In genomic region chr6:24651538-24651937, GRCm38 (mm10) we compare ENCODE assay signal across 22 mouse cellular contexts. TPM values are rescaled to one million over a fixed set of nuclear protein-coding genes. Genes with fewer than 3 reads are reported as not detected.
DNase-seq lines count a peak whose midpoint lies in the region; ATAC-seq and TF ChIP-seq lines count a peak whose summit lies in the region.
"Had no signal": no experiment of that assay in that cellular context is flagged by ENCODE, and none has a peak within 500 bp of the region (broad histone marks: within the 10 kb centered on the region; RNA-seq: fewer than 3 reads in every experiment).

No protein-coding gene starts in this region.

- WGBS in kidney, adult 2 months, result 42% methylated on average over 7 of the region's 7 CpGs
- WGBS in kidney, embryonic 14.5 days, result 55% methylated on average over 7 of the region's 7 CpGs
- whole genome bisulfite sequencing in liver, embryonic 15.5 days (ENCODE audit: insufficient replicate concordance), result 71% methylated on average over 7 of the region's 7 CpGs
- WGBS in liver, embryonic 11.5 days, result 80% methylated on average over 7 of the region's 7 CpGs

- no peaks in the 10 kb centered on the region for H3K27me3 ChIP-seq in kidney, adult 2 months (replicated peaks; ENCODE audit: control insufficient read depth, insufficient read depth, low read length)
- H3K27me3 ChIP-seq in kidney, embryonic 14.5 days (ENCODE audit: control insufficient read depth, insufficient read depth, low read length), result no peaks in the 10 kb centered on the region
- no peaks in the 10 kb centered on the region for H3K27me3 ChIP-seq in liver, embryonic 15.5 days
- H3K27me3 ChIP-seq in liver, embryonic 11.5 days (replicated peaks; ENCODE audit: control insufficient read depth, insufficient read depth, low read length), result no peaks in the 10 kb centered on the region
- H3K27me3 ChIP-seq: embryonic facial prominence, embryonic 15.5 days had no signal

- no peak for TF ChIP-seq POLR2A in kidney, adult 2 months (IDR thresholded peaks at IDR 0.05; ENCODE audit: low read depth, low read length)

- H3K36me3 ChIP-seq in kidney, adult 2 months (ENCODE audit: control insufficient read depth, insufficient read depth, low read length), result no peaks in the 10 kb centered on the region
- no peaks in the 10 kb centered on the region for H3K36me3 ChIP-seq in kidney, embryonic 14.5 days (ENCODE audit: control insufficient read depth, insufficient read depth, low read length)
- H3K36me3 ChIP-seq in liver, embryonic 15.5 days (replicated peaks), result no peaks in the 10 kb centered on the region
- H3K36me3 ChIP-seq in liver, embryonic 11.5 days (ENCODE audit: control insufficient read depth, insufficient read depth, low read length), result no peaks in the 10 kb centered on the region
- H3K36me3 ChIP-seq: embryonic facial prominence, embryonic 15.5 days had no signal

- no peak overlapping the region for H3K4me2 ChIP-seq in kidney, embryonic 14.5 days (replicated peaks; ENCODE audit: low read depth, low read length)
- H3K4me2 ChIP-seq in liver, embryonic 15.5 days, result no peak overlapping the region
- no peak overlapping the region for H3K4me2 ChIP-seq in liver, embryonic 11.5 days
- H3K4me2 ChIP-seq: embryonic facial prominence, embryonic 15.5 days; heart, embryonic 11.5 days; hindbrain, embryonic 14.5 days had no signal

- peak; percentile 13 for DNase-seq in embryo, embryonic 10.5 days (ENCODE audit: low spot score)
- DNase-seq in embryo, embryonic 11 days, result no peak
- DNase-seq in kidney, adult 2 months, result peak; percentile 71
- no peak for DNase-seq in kidney, adult 18-20 months
- peak; percentile 56 to 60 for DNase-seq in kidney, postnatal 36 days
- no peak for DNase-seq in liver, embryonic 11.5 days (ENCODE audit: low spot score)
- DNase-seq: adrenal gland, postnatal 10 days; cerebellum, adult 11 months; cerebellum, adult 8-10 months; cerebellum, postnatal 14 days; gastrocnemius, postnatal 10 days; heart, adult 2 months had no signal

- no peak for TF ChIP-seq CTCF in kidney, adult 2 months (conservative IDR thresholded peaks at IDR 0.05; ENCODE audit: insufficient read depth, insufficient read length, low read depth, low read length)

- H3K4me3 ChIP-seq in kidney, adult 2 months (ENCODE audit: insufficient read depth, low read depth, low read length), result no peak overlapping the region
- no peak overlapping the region for H3K4me3 ChIP-seq in kidney, embryonic 14.5 days (ENCODE audit: low read length)
- no peak overlapping the region for H3K4me3 ChIP-seq in liver, embryonic 15.5 days (replicated peaks)
- H3K4me3 ChIP-seq in liver, embryonic 11.5 days (ENCODE audit: low read depth, low read length), result no peak overlapping the region
- H3K4me3 ChIP-seq: embryonic facial prominence, embryonic 15.5 days; erythroblast, embryonic 14.5 days; forebrain, embryonic 10.5 days; heart, adult 2 months; hindbrain, embryonic 10.5 days had no signal

- H3K27ac ChIP-seq in kidney, adult 2 months (ENCODE audit: insufficient read depth, low read depth, low read length), result no peak overlapping the region
- no peak overlapping the region for H3K27ac ChIP-seq in kidney, embryonic 14.5 days (ENCODE audit: low read depth, low read length)
- no peak overlapping the region for H3K27ac ChIP-seq in liver, embryonic 15.5 days (replicated peaks)
- H3K27ac ChIP-seq in liver, embryonic 11.5 days (ENCODE audit: low read depth, low read length), result no peak overlapping the region
- H3K27ac ChIP-seq: embryonic facial prominence, embryonic 15.5 days; forebrain, embryonic 10.5 days; heart, adult 2 months; hindbrain, embryonic 10.5 days; hindbrain, embryonic 14.5 days had no signal

- no peak for ATAC-seq in kidney, embryonic 14.5 days (ENCODE audit: low FRiP score, low TSS enrichment)
- ATAC-seq in liver, embryonic 15.5 days (ENCODE audit: insufficient read depth), result peak; percentile 55
- ATAC-seq in liver, embryonic 11.5 days (replicated peaks; ENCODE audit: low FRiP score), result no peak
- ATAC-seq: forebrain, embryonic 14.5 days had no signal

- H3K4me1 ChIP-seq in kidney, adult 2 months (ENCODE audit: control insufficient read depth, insufficient read depth, low read length), result peaks cover 3% of the 10 kb centered on the region; the same call in 1 of the 2 replicates
- H3K4me1 ChIP-seq in kidney, embryonic 14.5 days (ENCODE audit: control insufficient read depth, insufficient read depth, low read length), result no peaks in the 10 kb centered on the region
- peaks cover 35% of the 10 kb centered on the region for H3K4me1 ChIP-seq in liver, embryonic 15.5 days (replicated peaks)
- H3K4me1 ChIP-seq in liver, embryonic 11.5 days (replicated peaks; ENCODE audit: control insufficient read depth, insufficient read depth, low read length), result no peaks in the 10 kb centered on the region; the same call in 1 of the 2 replicates
- H3K4me1 ChIP-seq: embryonic facial prominence, embryonic 15.5 days had no signal

- no peaks in the 10 kb centered on the region for H3K9me3 ChIP-seq in kidney, embryonic 14.5 days (ENCODE audit: control insufficient read depth, low read length)
- no peaks in the 10 kb centered on the region for H3K9me3 ChIP-seq in liver, embryonic 15.5 days (replicated peaks)
- no peaks in the 10 kb centered on the region for H3K9me3 ChIP-seq in liver, embryonic 11.5 days (ENCODE audit: control insufficient read depth, low read length)
- H3K9me3 ChIP-seq: embryonic facial prominence, embryonic 15.5 days; forebrain, embryonic 10.5 days; hindbrain, embryonic 10.5 days had no signal

- no peak overlapping the region for H3K9ac ChIP-seq in kidney, embryonic 14.5 days (ENCODE audit: low read depth, low read length)
- H3K9ac ChIP-seq in liver, embryonic 15.5 days, result no peak overlapping the region
- H3K9ac ChIP-seq in liver, embryonic 11.5 days (ENCODE audit: low read depth, low read length), result no peak overlapping the region
- H3K9ac ChIP-seq: embryonic facial prominence, embryonic 15.5 days; hindbrain, embryonic 14.5 days had no signal

RNA-seq across cellular contexts. Expression of gene Wasl, which starts 13.3 kb away (rescaled TPM):
- polyA plus RNA-seq in kidney, adult 2 months (2012; rRNA removed), result 39.3 and 73.3 TPM in 2 replicates
- 73.9 and 78.2 TPM in 2 replicates for polyA plus RNA-seq in kidney, embryonic 14.5 days (2014; fragmentation: Nextera tagmentation; extraction: Ambion mirVana)
- 22.8 and 25.0 TPM in 2 replicates for polyA plus RNA-seq in liver, embryonic 15.5 days (2015; fragmentation: Nextera tagmentation; extraction: Ambion mirVana)
- polyA plus RNA-seq in liver, embryonic 11.5 days (2014; fragmentation: Nextera tagmentation; extraction: Ambion mirVana), result 28.2 and 29.4 TPM in 2 replicates

RNA-seq across cellular contexts. Expression of gene Lmod2, which starts 54.0 kb away (rescaled TPM):
- polyA plus RNA-seq in kidney, adult 2 months (2012; rRNA removed), result 1.1 TPM in 1 of 2 replicates, not detected in the other
- polyA plus RNA-seq in kidney, embryonic 14.5 days (2014; fragmentation: Nextera tagmentation; extraction: Ambion mirVana), result not detected in 2 replicates
- polyA plus RNA-seq in liver, embryonic 15.5 days (2015; fragmentation: Nextera tagmentation; extraction: Ambion mirVana), result 0.15 and 0.35 TPM in 2 replicates
- polyA plus RNA-seq in liver, embryonic 11.5 days (2014; fragmentation: Nextera tagmentation; extraction: Ambion mirVana), result 0.14 and 0.41 TPM in 2 replicates
- polyA plus RNA-seq: brain, embryonic 14.5 days; erythroblast, embryonic 14.5 days; forebrain, embryonic 10.5 days; forebrain, embryonic 14.5 days; hindbrain, embryonic 10.5 days; hindbrain, embryonic 14.5 days had no signal

Comparison
In these comparisons a context has a peak if more than half of its experiments do, and no peak if none do; other contexts are left out.
1. DNase-seq: peak in embryo, embryonic 10.5 days (single experiment), kidney, adult 2 months (single experiment) and kidney, postnatal 36 days (2 of 2); none in embryo, embryonic 11 days (single experiment), kidney, adult 18-20 months (single experiment) and liver, embryonic 11.5 days (single experiment).